ENCODE assay signal across 23 mouse cellular contexts in the genomic region with DNA sequence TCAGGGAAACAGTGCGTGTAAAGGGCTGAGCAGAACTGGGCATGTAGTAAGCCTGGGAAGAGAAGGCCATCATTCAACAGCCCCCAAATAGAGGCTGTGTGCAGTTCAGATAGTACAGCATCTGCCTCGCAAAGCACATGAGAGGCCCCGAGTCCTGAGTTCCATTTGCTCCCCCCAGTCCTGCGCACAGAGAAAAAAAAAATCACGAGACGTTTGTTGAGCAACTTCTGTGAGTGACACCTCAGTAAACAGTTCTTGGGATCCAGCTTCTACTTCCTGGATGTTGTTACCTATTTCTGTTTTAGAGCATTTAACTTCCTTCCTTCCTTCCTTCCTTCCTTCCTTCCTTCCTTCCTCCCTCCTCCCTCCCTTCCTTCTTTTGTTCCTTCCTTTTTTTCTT. TPM values are rescaled to one million over a fixed set of nuclear protein-coding genes. Genes with fewer than 3 reads are reported as not detected.
A peak's percentile ranks its signal among the peaks of the same experiment; 100 is the strongest.
DNase-seq lines count a peak whose midpoint lies in the region; ATAC-seq and TF ChIP-seq lines count a peak whose summit lies in the region.
"Had no signal": no experiment of that assay in that cellular context is flagged by ENCODE, and none has a peak within 500 bp of the region (broad histone marks: within the 10 kb centered on the region; RNA-seq: fewer than 3 reads in every experiment).

No protein-coding gene starts in this region.

- no peak for TF ChIP-seq EP300 in lung, postnatal 0 days (IDR thresholded peaks at IDR 0.05)
- no peak for TF ChIP-seq EP300 in liver, postnatal 0 days (IDR thresholded peaks at IDR 0.05; ENCODE audit: low read depth)

- no peak overlapping the region for H3K4me2 ChIP-seq in lung, postnatal 0 days (replicated peaks; ENCODE audit: low read depth, low read length)
- no peak overlapping the region for H3K4me2 ChIP-seq in liver, postnatal 0 days (ENCODE audit: low read depth, low read length)
- H3K4me2 ChIP-seq: heart, embryonic 11.5 days; hindbrain, embryonic 12.5 days; hindbrain, embryonic 15.5 days had no signal

- no peak for TF ChIP-seq POLR2A in lung, adult 2 months (IDR thresholded peaks at IDR 0.05; ENCODE audit: borderline replicate concordance, extremely low read depth, low read depth, low read length)

- no peak overlapping the region for H3K4me3 ChIP-seq in lung, postnatal 0 days (ENCODE audit: low read depth, low read length)
- no peak overlapping the region for H3K4me3 ChIP-seq in lung, adult 2 months (replicated peaks; ENCODE audit: extremely low read depth, low read depth, low read length)
- H3K4me3 ChIP-seq in liver, postnatal 0 days (ENCODE audit: low read depth, low read length) = no peak overlapping the region
- H3K4me3 ChIP-seq: forebrain, embryonic 10.5 days; gastrocnemius, adult 2 months; hindbrain, embryonic 12.5 days; hindbrain, embryonic 15.5 days had no signal

- H3K36me3 ChIP-seq in lung, postnatal 0 days (ENCODE audit: insufficient read depth, low read length) = no peaks in the 10 kb centered on the region
- H3K36me3 ChIP-seq in liver, postnatal 0 days (replicated peaks; ENCODE audit: insufficient read depth, low read length) = no peaks in the 10 kb centered on the region
- H3K36me3 ChIP-seq: forebrain, embryonic 10.5 days; G1E; hindbrain, embryonic 12.5 days; hindbrain, embryonic 15.5 days had no signal

- no peaks in the 10 kb centered on the region for H3K27me3 ChIP-seq in lung, postnatal 0 days (replicated peaks; ENCODE audit: insufficient read depth, low read length)
- no peaks in the 10 kb centered on the region for H3K27me3 ChIP-seq in liver, postnatal 0 days (ENCODE audit: insufficient read depth, low read length)
- H3K27me3 ChIP-seq: hindbrain, embryonic 12.5 days; hindbrain, embryonic 15.5 days; Patski had no signal

- WGBS in lung, postnatal 0 days = 45% methylated on average over 6 of the region's 6 CpGs
- 37% methylated on average over 6 of the region's 6 CpGs for WGBS in lung, adult 2 months
- WGBS in liver, postnatal 0 days (ENCODE audit: insufficient replicate concordance) = 47% methylated on average over 6 of the region's 6 CpGs

- H3K9ac ChIP-seq in lung, postnatal 0 days (replicated peaks; ENCODE audit: low read depth) = no peak overlapping the region
- no peak overlapping the region for H3K9ac ChIP-seq in liver, postnatal 0 days (replicated peaks)
- H3K9ac ChIP-seq: forebrain, postnatal 0 days; hindbrain, embryonic 12.5 days; hindbrain, embryonic 15.5 days had no signal

- no peak for TF ChIP-seq CTCF in lung, postnatal 0 days (IDR thresholded peaks at IDR 0.05)
- no peak for TF ChIP-seq CTCF in lung, adult 2 months (IDR thresholded peaks at IDR 0.05; ENCODE audit: insufficient read depth, low read length)
- no peak for TF ChIP-seq CTCF in liver, postnatal 0 days (IDR thresholded peaks at IDR 0.05; ENCODE audit: low read depth)

- H3K4me1 ChIP-seq in lung, postnatal 0 days (ENCODE audit: insufficient read depth, low read depth, low read length) = no peaks in the 10 kb centered on the region
- peaks cover 3% of the 10 kb centered on the region for H3K4me1 ChIP-seq in lung, adult 2 months (ENCODE audit: control insufficient read depth, insufficient read depth, low read length)
- H3K4me1 ChIP-seq in liver, postnatal 0 days (ENCODE audit: insufficient read depth) = peaks cover 31% of the 10 kb centered on the region

- 0 out of 2 replicates have a peak overlapping the region, but pooled peaks have one; percentile 32 for H3K27ac ChIP-seq in lung, postnatal 0 days (ENCODE audit: low read length)
- H3K27ac ChIP-seq in liver, postnatal 0 days (ENCODE audit: low read depth) = 0 out of 2 replicates have a peak overlapping the region, but pooled peaks have one; percentile 32
- H3K27ac ChIP-seq: forebrain, embryonic 10.5 days; gastrocnemius, adult 2 months; hindbrain, embryonic 12.5 days; hindbrain, embryonic 15.5 days had no signal

- no peak for ATAC-seq in lung, postnatal 0 days
- ATAC-seq in liver, postnatal 0 days = no peak
- ATAC-seq: forebrain, embryonic 14.5 days; forebrain, postnatal 0 days; Patski had no signal

- H3K9me3 ChIP-seq in lung, postnatal 0 days (ENCODE audit: low read length) = no peaks in the 10 kb centered on the region
- no peaks in the 10 kb centered on the region for H3K9me3 ChIP-seq in liver, postnatal 0 days (ENCODE audit: low read length)
- H3K9me3 ChIP-seq: forebrain, embryonic 10.5 days; G1E; hindbrain, embryonic 12.5 days; hindbrain, embryonic 15.5 days had no signal

- DNase-seq in cerebellum, adult 9-11 months = peak; percentile 9
- DNase-seq in cerebellum, postnatal 25 days = no peak
- DNase-seq in lung, postnatal 0 days (ENCODE audit: low spot score) = no peak
- DNase-seq in lung, adult 2 months = no peak
- no peak for DNase-seq in liver, postnatal 0 days
- no peak for DNase-seq in right cerebral cortex, postnatal 25 days
- DNase-seq in kidney, postnatal 10 days = no peak
- DNase-seq: adrenal gland, postnatal 10 days; adrenal gland, postnatal 36 days; cerebellum, adult 11 months; cerebellum, adult 2 months; cerebellum, postnatal 10 days; forebrain, postnatal 0 days; gastrocnemius, adult 2 months; gastrocnemius, postnatal 14 days; heart, adult 11 months had no signal

RNA-seq across cellular contexts. Expression of gene Prrc2b, which starts 9.3 kb away (rescaled TPM):
- 21.2 and 24.6 TPM in 2 replicates for polyA plus RNA-seq in lung, postnatal 0 days (2015; fragmentation: Nextera tagmentation; extraction: Ambion mirVana)
- polyA plus RNA-seq in lung, adult 2 months (2012; rRNA removed) = 67.9 and 68.5 TPM in 2 replicates
- polyA plus RNA-seq in liver, postnatal 0 days (2015; fragmentation: Nextera tagmentation; extraction: Ambion mirVana) = 7.5 and 8.4 TPM in 2 replicates

RNA-seq across cellular contexts. Expression of gene Plpp7, which starts 46.3 kb away (rescaled TPM):
- 2.4 and 2.5 TPM in 2 replicates for polyA plus RNA-seq in lung, postnatal 0 days (2015; fragmentation: Nextera tagmentation; extraction: Ambion mirVana)
- polyA plus RNA-seq in lung, adult 2 months (2012; rRNA removed) = 8.0 and 9.5 TPM in 2 replicates
- polyA plus RNA-seq in liver, postnatal 0 days (2015; fragmentation: Nextera tagmentation; extraction: Ambion mirVana) = 1.6 and 1.7 TPM in 2 replicates

RNA-seq across cellular contexts. Expression of gene Fam78a, which starts 56.9 kb away (rescaled TPM):
- polyA plus RNA-seq in lung, postnatal 0 days (2015; fragmentation: Nextera tagmentation; extraction: Ambion mirVana) = 2.5 TPM in 2 replicates
- 6.0 and 7.5 TPM in 2 replicates for polyA plus RNA-seq in lung, adult 2 months (2012; rRNA removed)
- polyA plus RNA-seq in liver, postnatal 0 days (2015; fragmentation: Nextera tagmentation; extraction: Ambion mirVana) = 3.8 and 4.3 TPM in 2 replicates
